Mouse (Mus musculus) layer of hippocampus, adult 9-11 months (tissue): Measurements from ENCODE around the gene Kif28.

Experiments
- DNase-seq: peaks from one replicate; pipeline ENCODE4 v3.0.0; 2022

Kif28 gene

DNA sequence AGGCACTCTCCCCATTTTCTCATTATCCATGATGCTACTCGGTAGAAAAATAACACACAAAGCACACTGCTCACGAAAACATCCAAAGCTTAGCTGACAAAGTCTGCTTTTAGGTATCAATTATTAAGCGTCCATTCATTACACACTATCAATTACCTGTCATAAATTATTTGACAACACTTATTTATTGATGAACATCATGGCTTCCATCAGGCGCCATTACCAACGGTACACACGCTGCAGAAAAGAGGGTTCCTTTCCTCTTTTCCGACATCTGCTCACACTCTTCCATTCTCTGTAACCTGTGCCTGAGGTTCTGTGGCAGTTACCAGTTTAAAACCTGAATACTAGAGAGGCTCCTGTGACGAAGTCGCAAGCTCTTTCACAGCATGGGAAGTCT lies at the start of gene Kif28:
Gene Kif28, minus strand, starts transcription at position 101 of the 400 bp plus-strand sequence.
- DNase-seq, result no peak

DNA sequence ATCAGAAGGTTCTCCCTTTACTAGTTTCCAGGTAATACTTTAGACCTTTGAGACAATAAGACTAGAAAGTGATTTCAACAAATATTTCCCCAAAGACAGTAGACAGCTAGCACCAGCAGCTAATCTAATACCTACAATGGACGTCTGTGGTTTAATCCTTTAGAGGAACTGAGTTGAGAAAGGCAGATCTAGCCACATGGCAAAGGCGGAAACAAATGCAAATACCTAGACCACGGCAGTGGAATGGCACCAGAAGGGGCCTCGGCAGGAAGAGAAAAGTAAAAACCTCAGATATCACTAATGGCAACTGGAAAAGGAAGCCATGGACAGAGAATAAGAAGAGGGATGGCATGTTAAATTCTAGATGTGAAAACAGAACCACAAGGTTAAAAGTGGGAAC lies 42.2 kb upstream of the Kif28 start:
- no peak for DNase-seq

DNA sequence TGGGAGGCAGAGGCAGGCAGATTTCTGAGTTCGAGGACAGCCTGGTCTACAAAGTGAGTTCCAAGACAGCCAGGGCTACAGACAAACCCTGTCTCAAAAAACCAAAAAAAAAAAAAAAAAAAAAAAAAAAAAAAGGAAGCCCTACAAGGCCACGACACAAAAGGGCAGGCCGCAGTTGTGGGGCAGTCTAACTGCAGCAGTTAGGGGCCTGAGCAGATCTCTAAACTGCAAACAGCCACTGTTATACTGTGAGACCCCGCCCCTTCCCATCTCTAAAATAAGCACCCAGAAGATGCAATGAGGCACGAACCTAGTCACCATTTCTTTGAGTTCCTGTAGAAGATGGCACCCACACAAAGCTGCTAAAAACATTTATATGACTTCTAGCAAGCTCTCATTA lies 40.4 kb upstream of the Kif28 start:
- DNase-seq, result no peak

DNA sequence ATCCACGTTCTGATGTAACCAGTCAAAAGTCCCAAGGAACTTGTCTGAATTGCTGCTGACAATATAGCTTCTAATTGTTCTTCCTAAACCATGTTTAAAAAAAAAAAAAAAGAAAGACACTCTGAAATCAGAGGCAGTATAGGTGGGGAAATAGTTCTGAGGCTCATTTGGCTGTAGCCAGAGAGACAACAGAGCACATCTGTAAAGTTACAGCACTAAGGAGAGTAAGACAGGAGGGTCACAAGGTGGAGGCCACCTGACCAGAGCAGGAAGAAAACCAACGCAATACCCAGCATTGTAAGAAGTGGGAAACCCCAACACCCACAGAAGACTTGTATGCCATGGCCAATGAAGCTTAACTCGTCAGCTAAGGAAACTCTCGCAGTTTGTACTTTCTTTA lies 39.0 kb upstream of the Kif28 start:
- no peak for DNase-seq

DNA sequence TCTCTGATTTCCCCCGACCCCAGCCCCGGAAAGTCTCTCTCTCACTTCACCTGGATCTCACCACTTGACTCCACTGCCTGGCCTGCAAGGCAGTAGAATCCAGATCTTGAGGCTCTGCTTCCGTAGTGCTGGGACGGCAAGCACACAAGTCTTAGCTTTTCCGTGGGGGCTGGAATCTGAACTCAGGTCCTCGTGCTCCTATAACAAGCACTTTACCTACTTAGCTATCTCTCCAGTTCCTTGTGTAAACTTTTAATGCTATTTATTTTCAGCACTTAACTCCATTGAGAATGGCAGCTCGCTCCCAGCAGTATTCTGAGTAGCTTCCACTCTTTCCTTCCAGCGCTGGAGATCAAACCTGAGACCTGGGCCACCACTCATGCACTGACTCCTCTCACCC lies 31.8 kb upstream of the Kif28 start:
- DNase-seq, result no peak

DNA sequence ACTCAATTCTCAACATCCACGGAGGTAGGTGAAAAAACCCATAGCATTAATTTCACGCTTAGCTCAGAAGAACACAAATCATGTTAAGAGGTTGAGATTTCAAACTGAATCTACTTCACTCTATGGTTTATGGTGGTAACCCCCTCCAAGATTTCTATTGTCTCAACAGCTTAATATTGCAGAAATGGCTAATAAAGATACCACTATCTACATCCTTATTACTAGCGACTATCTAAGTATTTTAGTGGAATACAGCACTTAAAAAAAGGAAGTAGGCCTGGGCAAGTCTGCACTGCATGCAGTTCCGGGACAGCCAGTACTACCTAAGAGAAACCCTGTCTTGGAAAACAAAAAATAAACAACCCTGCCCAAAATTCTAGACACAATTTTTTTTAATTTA lies 15.5 kb upstream of the Kif28 start:
- no peak for DNase-seq

DNA sequence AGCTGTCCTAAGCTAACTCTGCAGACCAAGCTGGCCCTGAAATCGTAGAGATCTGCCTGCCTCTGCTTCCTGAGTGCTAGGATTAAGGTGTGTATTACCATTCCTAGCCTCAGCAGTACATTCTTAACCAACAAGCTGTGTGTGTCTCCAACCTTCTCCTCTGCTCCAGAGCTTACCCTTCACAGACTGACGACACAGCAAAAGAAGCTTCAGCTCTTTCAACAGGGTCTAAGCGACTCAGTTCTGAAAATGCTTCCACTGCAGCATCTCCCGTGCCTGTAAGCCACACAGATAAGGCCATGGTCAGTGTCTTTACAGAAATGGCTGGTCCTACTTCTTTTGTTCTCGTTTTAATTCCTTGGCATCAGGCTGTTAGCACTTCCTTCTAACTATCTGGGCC lies 15.0 kb upstream of the Kif28 start:
- no peak for DNase-seq

DNA sequence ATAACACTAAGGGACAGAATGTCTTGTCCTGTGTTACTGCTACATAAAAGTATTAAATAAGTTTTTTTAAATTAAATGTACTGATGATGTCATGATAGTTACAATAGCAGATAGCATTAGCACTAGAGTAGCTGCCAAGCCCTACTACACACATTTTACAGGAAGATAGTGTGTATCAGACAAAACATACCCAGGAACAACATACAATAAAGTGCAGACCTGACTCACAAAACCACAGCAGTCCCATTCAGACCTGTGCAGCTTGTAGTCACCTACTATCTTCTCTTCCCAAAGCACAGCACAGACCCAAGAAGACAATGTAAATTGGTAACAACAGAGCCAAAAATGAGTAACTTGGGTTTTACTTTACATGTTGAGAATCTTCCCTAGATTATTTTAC lies 11.4 kb upstream of the Kif28 start:
- DNase-seq, result no peak

DNA sequence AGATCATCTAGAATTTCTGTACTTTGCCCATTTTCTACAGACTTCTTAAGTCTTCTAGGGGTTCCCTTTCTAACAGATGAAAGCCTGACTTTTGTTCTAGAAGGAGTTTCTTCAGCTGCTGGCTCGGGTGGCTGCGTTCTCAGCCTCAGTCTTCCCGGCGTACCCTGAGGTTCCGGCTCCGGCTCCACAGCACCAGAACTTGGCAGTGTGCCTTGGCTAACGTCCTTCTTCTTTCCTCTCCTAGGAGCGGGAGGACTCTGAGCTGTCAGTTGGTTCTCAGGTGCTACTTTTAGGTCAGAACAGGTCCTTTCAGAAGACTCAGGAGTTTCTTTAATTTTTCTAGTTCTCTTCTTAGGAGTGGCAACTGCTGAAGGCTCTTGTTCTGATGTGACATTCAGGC lies 7.9 kb upstream of the Kif28 start:
- DNase-seq, result no peak

DNA sequence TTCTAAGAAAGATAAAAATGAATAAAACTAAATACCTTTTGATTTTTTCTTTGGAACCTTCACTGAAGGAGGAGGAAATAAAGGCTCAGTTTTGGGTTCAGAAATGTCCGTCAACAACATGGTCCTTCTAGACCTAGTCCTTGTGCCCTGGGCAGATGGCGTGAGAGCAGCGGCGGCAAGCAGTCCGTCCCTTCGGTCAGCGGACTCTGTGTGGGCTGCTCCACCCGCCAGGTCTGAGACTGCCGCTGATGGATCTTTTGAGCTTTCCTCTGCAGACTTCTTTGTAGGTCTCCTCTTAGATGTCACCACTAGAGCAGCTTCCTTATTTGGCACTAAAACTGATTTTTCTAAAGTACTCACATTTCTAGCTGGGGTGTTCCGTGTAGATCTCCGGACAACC lies 7.2 kb upstream of the Kif28 start:
- no peak for DNase-seq

DNA sequence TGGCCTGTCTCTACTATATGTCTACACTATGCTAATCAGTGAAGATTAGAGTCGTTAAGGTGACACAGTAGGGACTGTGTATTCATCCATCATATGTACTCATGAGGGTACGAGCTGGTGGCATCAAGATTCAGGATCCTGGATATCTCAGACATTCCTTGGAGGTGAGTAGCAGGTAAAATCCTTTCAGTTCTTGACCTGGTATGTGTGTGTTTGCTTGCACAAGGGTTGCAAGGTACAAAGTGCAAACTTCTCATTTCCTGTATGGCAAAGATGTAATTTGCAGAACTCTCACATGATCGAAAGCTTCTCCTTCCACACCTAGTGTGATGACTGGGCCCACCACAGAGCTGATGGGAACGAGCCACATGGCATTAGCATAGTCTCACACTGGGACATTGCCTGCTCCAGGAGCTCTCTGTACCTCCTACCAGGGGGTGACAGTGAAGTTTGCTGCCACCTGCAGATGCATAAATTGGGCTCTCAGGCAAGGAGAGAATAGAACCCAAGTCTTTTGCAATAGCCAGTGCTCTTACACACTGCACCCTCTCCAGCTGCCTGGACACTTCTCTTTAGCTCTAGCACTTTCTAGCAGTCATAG lies 1.4 kb downstream of the Kif28 start:
- DNase-seq, result no peak

DNA sequence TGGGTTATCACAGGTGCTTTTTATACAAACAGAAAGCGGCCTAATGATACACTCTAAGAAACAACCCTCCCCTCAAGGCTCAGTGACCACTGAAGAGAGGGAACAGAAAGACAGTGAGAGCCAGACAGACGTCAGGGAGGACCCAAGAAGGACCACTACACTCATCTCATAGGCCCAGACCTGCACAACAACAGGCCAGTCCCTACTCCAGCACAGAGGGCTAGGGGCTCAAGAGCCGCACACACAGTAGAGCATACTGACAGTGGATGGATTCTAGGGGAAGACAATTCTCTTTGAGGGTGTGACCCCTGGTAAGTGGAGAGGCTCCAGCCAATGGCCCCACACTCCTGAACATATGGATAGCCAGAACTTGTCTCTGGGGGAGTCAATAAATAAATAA lies 8.6 kb downstream of the Kif28 start:
- DNase-seq, result no peak

DNA sequence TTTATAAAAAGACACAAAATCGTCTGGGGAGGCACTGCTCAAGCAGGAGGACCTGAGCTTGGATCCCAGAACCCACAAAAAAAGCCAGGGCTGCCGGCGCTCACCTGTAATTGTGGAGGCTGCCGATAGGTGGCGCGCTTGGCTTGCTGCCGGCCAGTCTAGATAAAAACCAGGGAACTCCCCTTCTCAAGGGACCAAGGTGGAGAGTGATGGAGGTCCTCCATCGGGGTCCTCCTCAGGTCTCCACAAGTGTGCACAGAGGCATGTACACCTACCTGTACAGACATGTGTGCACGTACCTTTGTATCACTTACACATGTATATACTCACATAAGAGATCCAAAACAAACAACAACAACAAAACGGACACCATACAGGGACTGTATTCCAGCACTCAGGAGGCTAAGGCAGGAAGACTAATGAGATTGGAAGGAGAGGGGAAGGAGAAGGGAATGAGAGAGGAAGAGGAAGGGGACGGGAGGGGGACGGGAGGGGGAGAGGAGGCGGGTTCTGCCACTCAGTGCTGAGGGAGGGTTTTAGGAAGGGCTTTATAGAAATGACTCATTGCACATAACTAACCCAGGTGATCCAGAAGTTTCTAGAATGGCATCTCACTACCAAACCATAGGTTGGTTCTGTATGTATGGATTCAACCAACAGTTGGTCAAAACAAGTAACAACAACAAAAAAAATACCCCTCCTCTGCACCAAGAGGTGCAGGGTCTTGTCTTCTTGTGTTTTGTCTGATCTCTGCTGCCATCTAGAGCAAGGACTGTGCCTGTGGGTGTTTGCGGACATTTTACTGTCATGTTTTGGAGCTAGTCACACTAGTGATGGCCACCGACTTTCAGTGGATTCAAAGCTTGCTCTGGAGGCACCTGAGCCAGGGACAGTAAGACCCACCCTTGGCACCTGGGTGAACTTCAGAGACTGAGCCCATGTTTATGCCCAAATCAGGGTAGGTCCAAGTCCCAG lies 10.3 kb downstream of the Kif28 start:
- DNase-seq, result peak; percentile 42

DNA sequence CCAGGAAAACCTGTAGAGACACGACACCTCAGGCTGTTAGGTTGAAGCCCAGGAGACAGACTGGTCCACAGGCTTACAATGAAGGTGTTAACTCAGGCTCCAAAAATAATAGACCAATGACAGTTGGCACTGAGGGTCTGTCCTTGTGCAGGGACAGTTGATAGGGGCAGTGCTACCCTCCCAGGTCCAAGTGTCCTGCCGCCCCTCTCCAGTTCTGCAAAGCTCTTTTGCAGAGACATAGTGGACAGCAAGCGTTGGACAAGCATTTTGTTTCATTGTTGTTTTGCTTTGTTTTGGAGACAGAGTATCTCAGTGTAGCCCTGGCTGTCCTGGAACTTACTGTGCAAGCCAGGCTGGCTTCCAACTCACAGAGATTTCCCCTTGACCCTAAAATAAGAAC lies 13.7 kb downstream of the Kif28 start:
- no peak for DNase-seq

DNA sequence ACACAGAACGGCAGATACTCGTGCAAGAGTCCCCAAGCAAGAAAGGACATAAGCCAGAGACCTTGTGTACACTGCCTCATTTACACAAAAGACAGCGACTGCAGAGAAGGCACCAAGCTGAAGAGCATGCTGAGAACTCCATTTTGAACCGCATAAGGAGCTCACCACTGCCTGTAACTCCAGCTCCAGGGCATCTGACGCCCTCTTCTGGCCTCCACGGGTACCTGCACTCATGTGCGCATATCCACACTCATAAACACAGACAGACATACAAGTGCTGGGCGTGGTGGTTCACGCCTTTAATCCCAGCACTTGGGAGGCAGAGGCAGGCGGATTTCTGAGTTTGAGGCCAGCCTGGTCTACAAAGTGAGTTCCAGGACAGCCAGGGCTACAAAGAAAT lies 16.4 kb downstream of the Kif28 start:
- DNase-seq, result no peak

DNA sequence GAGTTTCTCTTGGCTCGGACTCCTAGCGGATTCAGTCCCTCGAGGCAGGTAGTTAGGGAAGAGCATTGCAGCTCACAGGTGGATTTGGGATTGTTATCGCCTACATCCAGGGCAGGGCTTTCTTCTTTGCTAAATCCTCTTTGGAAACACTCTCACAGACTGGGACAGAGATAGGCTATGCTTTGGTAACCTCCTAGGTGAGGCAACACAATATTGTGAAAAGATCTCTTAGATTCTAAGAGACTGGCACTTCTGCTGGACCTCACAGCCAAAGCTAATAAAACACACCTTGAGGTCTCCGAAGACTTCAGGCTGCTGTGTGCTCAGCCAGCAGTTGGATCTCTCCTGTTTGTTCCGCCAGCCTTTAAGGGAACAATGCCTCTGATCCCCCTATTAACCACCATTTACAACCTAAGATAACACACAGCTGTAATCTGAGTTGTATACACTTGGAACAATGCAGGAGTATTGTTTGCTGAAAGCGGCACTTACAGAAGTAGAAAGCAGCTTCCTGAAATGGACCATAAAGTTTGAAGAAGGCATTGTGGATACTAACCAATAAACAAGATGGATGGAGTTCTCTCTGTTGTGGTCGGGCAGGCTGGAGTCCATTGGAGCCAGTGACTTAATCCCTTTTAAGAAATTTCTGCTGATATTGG lies 22.1 kb downstream of the Kif28 start:
- no peak for DNase-seq

DNA sequence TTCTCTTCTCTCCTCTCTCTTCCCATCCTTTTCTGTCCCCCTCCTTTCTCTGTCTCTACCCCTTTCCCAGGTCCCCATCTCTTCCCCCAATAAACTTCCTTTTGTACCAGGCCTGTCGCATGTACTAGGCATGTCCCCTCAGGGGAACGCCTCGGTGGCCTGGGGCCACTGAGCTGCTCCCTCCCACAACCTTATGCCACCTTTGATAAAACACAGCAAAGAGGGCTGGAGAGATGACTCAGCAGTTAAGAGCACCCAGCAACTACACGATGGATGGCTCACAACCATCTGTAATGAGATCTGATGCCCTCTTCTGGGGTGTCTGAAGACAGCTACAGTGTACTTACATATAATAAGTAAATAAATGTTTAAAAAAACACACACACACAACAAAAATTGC lies 29.3 kb downstream of the Kif28 start:
- peak; percentile 12 for DNase-seq

DNA sequence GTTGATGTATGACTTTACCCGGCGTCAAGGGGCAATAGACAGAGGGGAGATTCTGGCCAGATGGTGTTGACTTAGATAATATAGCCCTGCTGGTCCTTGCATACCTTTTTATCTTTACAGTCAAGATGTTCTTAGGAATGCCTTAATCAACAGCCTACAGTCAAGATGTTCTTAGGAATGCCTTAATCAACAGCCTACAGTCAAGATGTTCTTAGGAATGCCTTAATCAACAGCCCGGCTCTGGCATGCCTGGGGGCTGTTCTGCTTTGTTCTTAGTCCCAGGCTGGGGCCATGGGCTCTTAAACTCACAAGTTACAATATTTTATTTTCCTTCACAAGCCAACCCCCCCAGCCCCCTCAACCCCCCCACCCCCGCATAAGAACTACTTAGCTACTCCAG lies 29.8 kb downstream of the Kif28 start:
- peak; percentile 5 for DNase-seq

DNA sequence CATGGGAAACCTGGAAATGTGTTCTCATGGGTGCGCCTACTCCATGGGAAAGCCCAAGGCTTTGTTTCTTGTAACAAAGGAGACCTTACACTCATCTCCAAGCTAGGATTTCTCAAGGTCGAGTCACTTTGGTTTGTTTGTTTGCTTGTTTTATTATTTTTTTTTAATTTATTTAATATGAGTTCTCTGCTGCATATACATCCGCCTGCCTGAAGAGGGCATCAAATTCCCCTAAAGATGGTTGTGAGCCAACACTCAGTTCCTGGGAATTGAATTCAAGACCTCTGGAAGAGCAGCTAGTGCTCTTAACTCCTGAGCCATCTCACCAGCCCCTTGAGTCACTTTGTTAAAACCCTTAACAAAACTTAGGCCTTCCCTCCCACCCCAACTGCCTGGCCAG lies 31.7 kb downstream of the Kif28 start:
- DNase-seq, result no peak

DNA sequence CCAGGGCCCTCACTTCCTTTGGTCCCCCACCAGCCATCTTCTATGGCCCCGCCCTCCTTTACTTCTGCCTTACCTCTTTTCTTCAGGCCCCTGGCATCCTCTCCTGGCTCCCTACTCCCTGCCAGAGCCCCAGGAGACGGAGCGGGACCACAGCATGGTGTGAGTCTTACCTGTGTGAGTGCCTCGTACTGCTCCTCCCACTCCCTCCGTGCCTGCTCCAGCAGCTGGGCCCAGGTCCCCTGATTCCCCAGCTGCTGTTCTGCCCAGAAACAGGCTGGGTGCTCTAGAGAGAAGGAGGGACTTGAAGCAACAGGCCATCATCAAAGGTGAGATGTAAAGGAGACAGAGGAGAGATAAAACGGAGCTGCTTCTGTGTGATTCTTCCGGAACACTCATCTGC lies 32.4 kb downstream of the Kif28 start:
- no peak for DNase-seq

DNA sequence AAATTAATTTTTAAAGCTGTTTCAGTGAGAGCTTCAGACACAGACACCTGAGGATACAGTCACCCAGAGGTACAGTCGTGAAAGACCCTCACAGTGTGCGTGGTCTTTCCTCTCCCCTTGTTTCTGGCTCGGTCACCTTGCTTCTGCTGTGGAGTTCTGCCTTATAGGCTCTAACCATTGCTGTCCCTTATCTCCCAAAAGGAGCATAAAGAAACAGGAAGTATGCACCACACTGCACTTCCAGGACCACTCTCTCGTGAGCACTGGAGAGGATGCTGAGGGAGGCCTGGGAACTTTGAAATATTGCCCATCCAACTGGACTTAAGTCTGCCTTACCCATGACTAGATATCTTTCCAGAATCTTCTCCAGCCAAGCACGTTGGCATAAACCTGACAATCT lies 34.3 kb downstream of the Kif28 start:
- no peak for DNase-seq

DNA sequence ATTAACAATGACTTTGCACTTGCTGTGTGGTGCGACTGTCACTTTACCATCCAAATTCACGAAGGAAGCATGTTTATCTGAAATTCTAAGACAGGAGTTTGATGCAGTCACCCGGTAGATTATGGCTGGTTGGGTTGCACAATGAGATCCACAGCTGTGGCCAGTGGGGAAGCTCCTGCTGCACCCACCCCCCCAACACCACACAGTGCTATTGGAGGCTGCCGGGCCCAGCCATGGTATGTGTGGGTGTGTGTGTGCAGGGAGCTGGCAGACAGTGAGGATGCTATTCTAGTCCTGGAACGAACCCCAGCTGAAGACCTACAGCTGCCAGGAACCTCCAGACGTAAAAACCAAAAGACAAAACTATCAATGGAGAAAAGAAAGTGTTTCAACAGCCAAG lies 35.7 kb downstream of the Kif28 start:
- peak; percentile 92 for DNase-seq

DNA sequence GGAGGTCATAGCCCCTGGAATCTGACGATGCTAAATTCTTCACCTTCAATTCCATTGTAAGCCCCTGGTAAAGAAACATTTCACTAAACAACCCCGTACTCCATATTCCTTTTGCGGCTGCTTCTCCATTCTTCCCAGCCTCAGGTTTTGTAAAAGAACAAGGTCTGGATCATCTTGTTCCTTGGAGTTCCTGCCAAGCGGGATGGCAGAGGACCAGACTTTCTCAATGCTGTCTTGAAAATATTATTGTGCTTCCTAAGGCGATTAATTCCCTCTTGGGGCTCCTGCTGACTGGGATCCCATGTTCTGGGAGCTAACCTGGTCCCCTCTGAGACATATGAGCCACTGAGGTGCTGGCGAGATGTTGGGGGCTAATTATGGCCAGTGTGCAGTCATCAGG lies 39.9 kb downstream of the Kif28 start:
- DNase-seq, result peak; percentile 64

DNA sequence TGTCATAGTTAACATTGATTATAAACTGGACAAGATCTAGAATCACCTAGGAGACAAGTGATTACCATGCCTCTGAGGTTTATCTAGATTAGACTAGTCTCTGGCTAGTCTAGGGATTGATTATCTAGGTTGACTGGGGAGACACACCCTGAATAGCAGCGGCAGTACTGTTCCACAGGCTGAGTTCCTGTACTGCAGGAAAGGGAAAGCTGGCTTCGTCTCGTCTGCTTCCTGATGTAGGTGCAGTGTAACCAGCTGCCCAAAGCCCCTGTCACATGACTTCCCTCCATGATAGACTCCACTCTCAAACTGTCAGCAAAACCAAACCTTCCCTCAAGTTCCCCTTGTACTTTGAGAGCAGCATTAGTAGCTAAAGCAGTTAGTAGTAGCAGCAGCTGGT lies 40.9 kb downstream of the Kif28 start:
- DNase-seq, result no peak
